Mouse (Mus musculus): ENCODE measurements around the gene Ifitm6.
"Not testable (repeated sequence)": the region's sequence is repeated elsewhere in the genome, so short reads cannot be mapped to it uniquely, and the experiment has no call there.

The Ifitm6 gene

DNA sequence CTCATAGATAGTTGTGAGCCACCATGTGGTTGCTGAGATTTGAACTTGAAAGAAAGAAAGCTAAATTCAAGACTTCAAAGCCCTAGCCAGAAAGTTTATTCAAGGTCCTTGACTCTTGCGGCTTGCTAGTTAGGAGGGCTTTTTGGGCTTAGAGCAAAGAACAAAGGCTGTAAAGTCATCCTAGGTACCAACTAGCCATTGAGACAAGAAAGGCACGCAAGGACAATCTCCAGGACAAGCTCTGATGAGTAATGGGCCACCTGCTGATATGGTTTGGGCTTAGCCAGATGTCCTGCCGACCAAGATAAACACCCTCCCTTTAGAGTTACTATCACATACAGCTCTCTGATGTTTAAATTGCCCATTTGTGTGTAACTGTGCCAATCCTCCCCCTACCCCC, 49.0 kb downstream of the Ifitm6 start:
- DNase-seq, result not testable (repeated sequence)

DNA sequence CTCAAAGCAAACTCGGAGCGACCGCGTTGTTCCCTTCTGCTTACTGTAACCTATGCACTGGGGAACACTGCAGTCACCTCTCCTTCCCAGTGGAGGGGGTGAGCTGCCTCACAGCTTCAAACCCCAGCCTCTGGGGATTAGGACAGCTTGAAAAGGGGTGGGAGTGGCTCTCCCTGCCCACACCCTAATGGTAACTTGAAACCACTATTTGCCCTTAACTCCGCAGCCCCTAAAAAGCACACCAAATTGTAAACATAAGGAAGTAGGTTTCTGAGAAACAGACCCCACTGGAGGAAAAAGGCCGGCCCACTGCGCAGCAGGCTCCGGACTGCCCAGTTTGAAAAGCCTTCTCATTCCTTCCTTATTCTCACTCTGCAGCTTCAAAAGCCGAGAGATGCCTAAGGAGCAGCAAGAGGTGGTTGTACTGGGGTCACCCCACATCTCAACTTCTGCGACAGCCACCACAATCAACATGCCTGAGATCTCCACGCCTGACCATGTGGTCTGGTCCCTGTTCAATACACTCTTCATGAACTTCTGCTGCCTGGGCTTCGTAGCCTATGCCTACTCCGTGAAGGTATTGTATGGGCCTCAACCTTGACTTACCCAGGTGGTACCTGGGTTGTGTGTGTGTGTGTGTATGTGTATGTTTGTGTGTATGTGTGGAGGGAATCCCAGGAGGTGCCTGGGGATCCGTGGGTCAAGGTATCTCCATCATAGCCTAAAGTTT, 49.7 kb downstream of the Ifitm6 start:
- no peak for DNase-seq

DNA sequence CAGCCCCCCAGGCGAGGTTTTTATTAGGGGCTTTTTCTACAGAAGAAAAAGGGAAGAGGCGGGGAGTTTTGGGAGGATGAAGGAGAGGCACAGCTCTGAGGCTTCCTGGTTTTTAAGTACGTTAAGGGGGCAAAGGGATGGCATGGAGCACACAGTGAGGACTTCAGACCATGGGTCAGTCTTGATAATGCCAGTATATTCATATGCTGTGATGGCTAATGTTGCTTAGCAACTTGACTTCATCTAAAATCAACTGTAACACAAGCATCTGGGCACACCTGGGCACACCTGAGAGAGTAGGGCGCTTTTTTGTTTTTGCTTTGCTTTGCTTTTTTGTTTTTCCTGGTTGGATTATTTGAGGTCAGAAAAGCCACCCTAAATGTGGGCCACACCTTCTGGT, 50.8 kb downstream of the Ifitm6 start, which contains the start of gene Ifitm1:
Gene Ifitm1 (plus strand): TSS at position 301 of the 400 bp plus-strand sequence.
- DNase-seq, result no peak
